Mouse (Mus musculus) liver, postnatal 0 days (tissue): ENCODE data around the gene Tm2d1. TPM values are rescaled to one million over a fixed set of nuclear protein-coding genes. Genes with fewer than 3 reads are reported as not detected.

Source experiments
- ATAC-seq: fragments of 200-750 bp; cut with Nextera tagmentation; 2 replicates; pipeline ENCODE4 v1.8.0; 2017; ENCODE audit warnings: mild to moderate bottlenecking, moderate library complexity
- DNase-seq: peaks from one replicate; pipeline ENCODE4 v3.0.0-alpha.2; 2016
- H3K27ac ChIP-seq: fragments of 300-500 bp; sonication (generic); 2 replicates; pipeline ENCODE4 v1.5.1; 2014; ENCODE audit warnings: antibody characterized with exemption, moderate library complexity, mild to moderate bottlenecking, low read depth
- H3K27me3 ChIP-seq: fragments of 300-500 bp; sonication (generic); 2 replicates; pipeline ENCODE4 v1.6.1; 2014; ENCODE audit warnings: low read length, control low read depth, mixed read lengths; ENCODE audit not compliant: insufficient read depth
- H3K36me3 ChIP-seq: fragments of 300-500 bp; sonication (generic); replicated peaks from 2 replicates; pipeline ENCODE4 v1.6.1; 2014; ENCODE audit warnings: mild to moderate bottlenecking, control low read depth, low read length, moderate library complexity, mixed read lengths; ENCODE audit not compliant: insufficient read depth
- H3K4me1 ChIP-seq: fragments of 300-500 bp; sonication (generic); 2 replicates; pipeline ENCODE4 v1.6.1; 2014; ENCODE audit warnings: antibody characterized with exemption, mild to moderate bottlenecking, control low read depth; ENCODE audit not compliant: insufficient read depth
- H3K4me2 ChIP-seq: fragments of 300-500 bp; sonication (generic); 2 replicates; pipeline ENCODE4 v1.6.1; 2014; ENCODE audit warnings: low read depth, mild to moderate bottlenecking, low read length, moderate library complexity, mixed read lengths
- H3K4me3 ChIP-seq: fragments of 300-500 bp; sonication (generic); 2 replicates; pipeline ENCODE4 v1.5.1; 2014; ENCODE audit warnings: low read depth, low read length
- H3K9ac ChIP-seq: fragments of 300-500 bp; sonication (generic); replicated peaks from 2 replicates; pipeline ENCODE4 v1.6.1; 2014; ENCODE audit warnings: mild to moderate bottlenecking, moderate library complexity
- H3K9me3 ChIP-seq: fragments of 300-500 bp; sonication (generic); 2 replicates; pipeline ENCODE4 v1.6.1; 2016; ENCODE audit warnings: mild to moderate bottlenecking, control low read depth, low read length, mixed read lengths
- CTCF ChIP-seq: sonication (generic); IDR thresholded peaks from 2 replicates; pipeline ENCODE4 v1.5.1; 2016; ENCODE audit warnings: antibody characterized with exemption, low read depth
- EP300 ChIP-seq: IDR thresholded peaks from 2 replicates; pipeline ENCODE4 v1.6.1; 2016; ENCODE audit warnings: antibody characterized with exemption, low read depth, mild to moderate bottlenecking
- whole genome bisulfite sequencing: fragments of 180-500 bp; shearing (Covaris S2); extraction: QIAGEN DNeasy Blood & Tissue Kit; methylation state at CpG from one replicate; pipeline ENCODE4 v1.1.7; 2014; ENCODE audit not compliant: insufficient replicate concordance; 5-methylcytosine and 5-hydroxymethylcytosine counted together
- polyA plus RNA-seq: library from polyadenylated mRNA; unstranded; fragments of >200 nt; fragmentation: Nextera tagmentation; extraction: Ambion mirVana; gene quantifications from 2 replicates; pipeline ENCODE4 v1.2.1, GENCODE M21; 2015

The Tm2d1 gene
- polyA plus RNA-seq, 1 experiment from 2014 or later: 50.6 TPM

- H3K36me3 ChIP-seq: no peaks in the 10 kb centered on the region
- H3K9ac ChIP-seq: no peak overlapping the region
- H3K4me1 ChIP-seq: 0 out of 2 replicates have a peak, but pooled peaks cover 2% of the 10 kb centered on the region
- no peaks in the 10 kb centered on the region for H3K27me3 ChIP-seq
- no peak overlapping the region for H3K27ac ChIP-seq
- no peak for TF ChIP-seq CTCF
- no peak for TF ChIP-seq EP300
- H3K9me3 ChIP-seq: no peaks in the 10 kb centered on the region
- no peak overlapping the region for H3K4me3 ChIP-seq
- DNase-seq: no peak
- 59% methylated on average over 2 of the region's 2 CpGs for WGBS
- H3K4me2 ChIP-seq: no peak overlapping the region
- ATAC-seq: no peak
These were observed 18.5 kb upstream of the Tm2d1 start for GRCm38 (mm10) chr4:98401584-98401962.

GRCm38 (mm10) chr4:98400926-98401583 lies 17.9 kb upstream of the Tm2d1 start:
- TF ChIP-seq EP300: no peak
- no peak for TF ChIP-seq CTCF
- Histone ChIP-seq H3K36me3 (no peaks in the 10 kb centered on the region), H3K9me3 (no peaks in the 10 kb centered on the region), H3K4me3 (no peak overlapping the region), H3K4me2 (no peak overlapping the region), H3K27me3 (no peaks in the 10 kb centered on the region), H3K27ac (no peak overlapping the region), H3K9ac (no peak overlapping the region), H3K4me1 (0 out of 2 replicates have a peak, but pooled peaks cover 2% of the 10 kb centered on the region)
- ATAC-seq (peak; percentile 40; the same call in 1 of the 2 replicates), DNase-seq (no peak)
- 47% methylated on average over 6 of the region's 6 CpGs for WGBS

DNA sequence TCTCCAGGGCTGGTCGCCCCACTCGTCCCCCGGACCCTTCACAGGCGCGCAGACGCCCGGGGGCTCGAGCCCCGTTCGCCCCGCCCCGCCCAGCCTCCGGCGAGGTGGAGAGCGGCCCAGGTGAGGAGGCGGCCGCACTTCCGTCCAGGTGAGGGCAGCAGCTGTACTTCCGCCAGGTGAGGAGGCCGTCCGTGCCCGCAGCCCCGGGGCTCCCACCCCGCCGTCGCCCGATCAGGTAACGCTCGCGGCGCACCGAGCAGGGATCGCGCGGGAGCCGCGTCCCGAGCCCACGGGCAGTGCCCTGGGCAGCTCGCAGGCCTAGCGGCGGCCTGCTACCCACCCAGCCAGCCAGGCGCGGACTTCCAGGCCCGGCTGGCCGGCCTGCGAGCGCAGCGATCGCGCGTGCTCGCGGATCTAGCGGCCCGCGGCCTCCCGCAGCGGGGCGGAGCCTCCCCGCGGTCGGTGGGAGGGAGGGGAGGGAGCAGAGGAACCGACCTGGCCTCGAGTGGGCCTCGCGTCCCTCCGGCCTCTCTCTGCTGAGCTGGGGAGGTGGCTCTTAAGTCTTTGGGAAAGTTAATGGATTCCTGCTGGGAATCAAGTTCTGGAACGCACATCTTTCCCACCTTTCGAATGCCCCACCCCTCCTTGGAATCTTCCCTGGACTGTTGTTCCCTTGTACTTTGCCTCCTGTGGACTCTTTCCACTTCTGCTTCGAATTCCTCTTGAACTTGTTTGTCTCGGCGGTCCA lies 12.8 kb upstream of the Tm2d1 start, which contains the start of gene Patj:
Gene Patj, plus strand, starts transcription at position 96 of the 748 bp plus-strand sequence.
- Histone ChIP-seq H3K27ac (peak within 1 kb of the TSS; percentile 70), H3K36me3 (no peaks in the 10 kb centered on the region), H3K4me1 (peaks cover 4% of the 10 kb centered on the region; the same call in 1 of the 2 replicates), H3K9ac (peak within 1 kb of the TSS; percentile 82), H3K27me3 (no peaks in the 10 kb centered on the region), H3K4me3 (peak within 1 kb of the TSS; percentile 75), H3K9me3 (no peaks in the 10 kb centered on the region), H3K4me2 (peak within 1 kb of the TSS; percentile 92)
- TF ChIP-seq EP300 (no peak), CTCF (no peak; the same call in 1 of the 2 replicates)
- WGBS: 4% methylated on average over 44 of the region's 73 CpGs
- DNase-seq (peak; percentile 62), ATAC-seq (peak; percentile 88)

DNA sequence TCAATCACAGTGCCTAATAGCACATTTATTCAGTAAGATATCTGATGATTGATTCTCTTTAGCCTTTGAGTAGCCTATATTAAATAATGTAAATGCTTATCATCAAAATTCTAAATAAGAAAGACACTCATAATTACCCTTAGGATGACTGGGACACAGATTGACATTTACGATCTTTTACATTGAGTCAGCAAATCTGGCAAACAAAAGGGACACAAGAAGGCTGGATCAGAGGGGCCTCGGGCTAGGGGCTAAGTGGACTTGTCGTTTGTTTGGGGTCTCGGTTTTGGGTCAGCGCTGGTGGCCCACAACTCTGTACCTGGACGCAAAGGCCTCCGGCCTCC lies 12.2 kb upstream of the Tm2d1 start:
- ATAC-seq: no peak
- Histone ChIP-seq H3K9ac (peak overlapping the region; percentile 82), H3K9me3 (no peaks in the 10 kb centered on the region)

DNA sequence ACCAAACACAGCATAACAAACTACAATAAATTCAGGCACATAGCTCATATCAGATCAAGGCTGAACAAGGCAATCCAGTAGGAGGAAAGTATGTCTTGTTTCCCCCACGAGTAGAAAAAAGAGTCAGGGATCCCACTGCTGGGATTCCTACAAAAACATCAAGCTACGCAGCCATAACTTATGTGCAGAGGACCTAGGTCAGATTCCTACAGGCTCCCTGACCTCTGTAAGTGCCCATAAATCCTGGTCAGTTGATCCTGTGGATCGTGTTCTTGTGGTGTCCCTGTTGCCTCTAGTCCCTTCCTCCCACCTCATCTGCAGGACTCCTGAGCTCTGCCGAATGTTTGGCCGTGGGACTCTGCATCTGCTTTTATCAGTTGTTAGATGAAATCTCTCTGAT lies 1.9 kb upstream of the Tm2d1 start:
- Histone ChIP-seq H3K27me3 (no peaks in the 10 kb centered on the region), H3K4me1 (peaks cover 7% of the 10 kb centered on the region), H3K9ac (no peak overlapping the region), H3K36me3 (no peaks in the 10 kb centered on the region), H3K9me3 (peaks cover 3% of the 10 kb centered on the region; the same call in 1 of the 2 replicates), H3K4me2 (no peak overlapping the region), H3K4me3 (no peak overlapping the region), H3K27ac (no peak overlapping the region)
- no peak for TF ChIP-seq CTCF
- TF ChIP-seq EP300: no peak
- WGBS: 56% methylated on average over 5 of the region's 5 CpGs
- DNase-seq (no peak), ATAC-seq (no peak)

More for the DNA sequence above, 12.2 kb upstream of the Tm2d1 start:
- no peak for TF ChIP-seq EP300
- TF ChIP-seq CTCF: no peak
- H3K4me3 ChIP-seq: peak overlapping the region; percentile 75
- H3K4me2 ChIP-seq: peak overlapping the region; percentile 92
- H3K4me1 ChIP-seq: peaks cover 2% of the 10 kb centered on the region; the same call in 1 of the 2 replicates
- DNase-seq: no peak
- no peaks in the 10 kb centered on the region for H3K27me3 ChIP-seq
- H3K27ac ChIP-seq: peak overlapping the region; percentile 70; the same call in 1 of the 2 replicates
- H3K36me3 ChIP-seq: no peaks in the 10 kb centered on the region
- whole genome bisulfite sequencing: 5% methylated on average over 7 of the region's 7 CpGs

- H3K27me3 ChIP-seq: no peaks in the 10 kb centered on the region
- 81% methylated on average over 2 of the region's 2 CpGs for WGBS
- no peak overlapping the region for H3K4me2 ChIP-seq
- H3K9ac ChIP-seq: no peak overlapping the region
- H3K36me3 ChIP-seq: no peaks in the 10 kb centered on the region
- ATAC-seq: no peak
- no peaks in the 10 kb centered on the region; the same call in 1 of the 2 replicates for H3K4me1 ChIP-seq
- TF ChIP-seq CTCF (no peak), EP300 (no peak)
- no peak overlapping the region for H3K4me3 ChIP-seq
- H3K27ac ChIP-seq: no peak overlapping the region
- no peaks in the 10 kb centered on the region for H3K9me3 ChIP-seq
- no peak for DNase-seq
These were observed 6.2 kb downstream of the Tm2d1 start for GRCm38 (mm10) chr4:98376943-98377342.
